Mouse (Mus musculus) brain, embryonic 14.5 days (tissue): Measurements from ENCODE around the gene Zfp746. TPM values are rescaled to one million over a fixed set of nuclear protein-coding genes. Genes with fewer than 3 reads are reported as not detected.

Experiments
- DNase-seq: peaks from one replicate; pipeline ENCODE4 v3.0.0-alpha.2; 2011; ENCODE audit warnings: low read depth
- CTCF ChIP-seq: fragments of 200-500 bp; IDR thresholded peaks from 2 replicates; pipeline ENCODE4 v1.5.1; 2012; ENCODE audit warnings: inconsistent platforms, mild to moderate bottlenecking, moderate library complexity, borderline replicate concordance; ENCODE audit not compliant: insufficient read depth, insufficient read length; ENCODE audit errors: extremely low read depth
- POLR2A ChIP-seq: fragments of 200-500 bp; IDR thresholded peaks from 2 replicates; pipeline ENCODE4 v1.6.1; 2012; ENCODE audit warnings: mild to moderate bottlenecking, inconsistent platforms, borderline replicate concordance; ENCODE audit not compliant: poor library complexity, insufficient read depth, insufficient read length, severe bottlenecking; ENCODE audit errors: extremely low read depth
- polyA plus RNA-seq: library from polyadenylated mRNA; depleted of rRNA; stranded (reverse); fragments of >200 nt; gene quantifications from 2 replicates; pipeline ENCODE4 v1.2.3, GENCODE M21; 2012; rRNA removed

Zfp746 gene
- polyA plus RNA-seq, 1 experiment = 38.8 TPM

GRCm38 (mm10) chr6:48025905-48026660, 60.3 kb downstream of the Zfp746 start:
- TF ChIP-seq CTCF (peak; percentile 10; the same call in 1 of the 2 replicates), POLR2A (no peak)
- no peak for DNase-seq

DNA sequence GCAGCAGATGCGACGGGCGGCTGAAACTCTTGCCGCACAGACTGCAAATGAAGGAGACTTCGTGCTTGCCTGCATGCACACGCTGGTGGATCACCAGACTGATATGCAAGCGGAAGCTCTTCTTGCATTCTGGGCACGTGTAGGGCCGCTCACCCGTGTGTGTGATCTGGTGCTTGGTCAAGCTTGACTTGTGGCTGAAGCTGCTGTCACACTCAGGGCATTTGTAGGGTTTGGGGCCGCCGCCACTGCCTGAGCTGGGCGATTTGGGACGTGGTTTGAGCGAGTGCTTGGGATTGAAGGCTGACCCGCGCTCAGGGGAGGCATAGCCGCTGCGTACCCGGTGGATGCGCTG, 61.4 kb downstream of the Zfp746 start:
- no peak for DNase-seq
- TF ChIP-seq CTCF (no peak), POLR2A (no peak)

DNA sequence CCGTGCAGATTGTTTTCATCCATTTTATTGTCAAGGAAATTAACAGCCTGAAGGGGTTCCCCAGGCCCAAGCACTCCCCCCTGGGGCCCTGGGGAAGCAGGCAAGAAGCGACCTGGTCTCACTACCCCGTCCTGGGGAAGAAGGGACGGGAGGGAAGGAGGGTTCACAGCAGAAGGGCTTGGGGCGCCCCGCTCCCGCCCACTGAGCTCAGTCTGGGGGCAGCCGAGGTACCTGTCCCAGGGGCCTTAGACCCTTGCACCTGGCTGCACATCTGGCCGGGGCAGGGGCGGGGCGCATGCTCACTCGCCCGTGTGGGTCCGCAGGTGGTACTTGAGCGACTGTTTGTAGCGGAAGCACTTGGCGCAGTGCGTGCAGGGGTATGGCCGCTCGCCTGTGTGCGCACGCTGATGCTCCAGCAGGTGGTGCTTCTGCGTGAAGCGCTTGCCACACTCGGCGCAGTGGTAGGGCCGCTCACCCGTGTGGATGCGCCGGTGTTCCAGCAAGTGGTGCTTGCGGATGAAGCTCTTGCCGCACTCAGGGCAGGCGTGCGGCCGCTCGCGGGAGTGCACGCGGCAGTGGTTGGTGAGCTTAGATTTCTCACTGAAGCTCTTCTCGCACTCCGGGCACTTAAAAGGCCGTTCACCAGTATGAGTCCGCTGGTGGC, 61.9 kb downstream of the Zfp746 start:
- peak; percentile 50 for DNase-seq
- TF ChIP-seq POLR2A (no peak), CTCF (no peak)

DNA sequence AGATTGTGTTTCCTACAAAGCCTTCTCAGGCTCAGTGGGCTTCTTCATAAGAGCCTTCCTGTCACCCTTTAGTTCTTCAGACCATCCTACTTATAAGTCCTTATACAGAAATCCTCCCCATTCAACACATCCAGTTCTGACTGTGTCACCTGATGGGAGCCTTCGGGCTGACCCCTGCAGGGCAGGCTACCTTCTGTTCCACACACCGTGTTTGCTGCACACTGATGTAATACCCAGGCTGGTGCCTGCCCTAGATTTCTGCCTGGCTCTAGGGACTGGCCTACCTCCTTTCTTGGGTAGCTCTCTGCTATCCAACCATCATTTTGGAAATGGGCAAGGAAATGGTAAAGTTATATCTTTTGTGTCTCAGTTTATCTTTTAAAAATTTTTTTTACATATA, 63.7 kb downstream of the Zfp746 start:
- no peak for DNase-seq
- no peak for TF ChIP-seq CTCF
- TF ChIP-seq POLR2A = no peak

DNA sequence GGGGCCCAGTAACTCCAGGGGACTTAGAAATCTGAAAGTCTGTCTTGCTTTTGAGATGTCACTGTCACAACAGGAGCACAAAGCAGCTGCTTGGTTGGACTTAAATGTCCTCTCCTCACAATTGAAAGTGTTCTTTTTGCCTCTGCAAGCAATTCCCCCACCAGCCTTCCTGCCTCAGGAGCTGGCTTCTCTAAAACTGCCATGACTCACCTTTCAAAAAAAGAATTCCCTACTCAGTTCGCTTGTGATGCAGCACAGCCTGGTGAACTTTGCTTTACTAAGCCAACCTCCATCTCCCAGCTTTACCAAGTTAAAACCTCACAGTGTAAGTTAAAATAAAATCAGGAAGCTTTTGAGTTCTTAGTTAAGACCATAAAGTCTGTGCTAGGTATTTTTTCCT, 64.7 kb downstream of the Zfp746 start:
- no peak for TF ChIP-seq POLR2A
- no peak for TF ChIP-seq CTCF
- no peak for DNase-seq

DNA sequence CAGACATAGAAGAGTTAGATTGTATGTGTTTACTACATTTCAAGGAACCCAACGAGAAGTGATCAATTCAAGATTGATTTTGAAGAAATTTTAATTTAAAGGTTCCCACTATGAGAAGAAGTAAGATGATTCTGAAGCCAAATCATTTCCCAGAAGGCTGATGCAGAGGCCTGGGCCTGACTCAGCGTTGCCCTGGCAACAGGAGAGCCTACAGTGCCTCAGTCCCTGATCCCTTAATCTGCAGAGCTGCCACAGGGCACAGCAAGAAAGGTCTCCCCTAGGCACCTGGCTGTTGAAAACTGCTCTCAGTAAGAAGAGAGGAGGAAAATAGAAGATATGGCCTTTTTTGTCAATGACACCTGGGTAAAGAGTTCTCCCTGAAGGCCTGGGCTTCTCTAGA, 66.4 kb downstream of the Zfp746 start:
- TF ChIP-seq CTCF = no peak
- TF ChIP-seq POLR2A = no peak
- peak; percentile 58 for DNase-seq

DNA sequence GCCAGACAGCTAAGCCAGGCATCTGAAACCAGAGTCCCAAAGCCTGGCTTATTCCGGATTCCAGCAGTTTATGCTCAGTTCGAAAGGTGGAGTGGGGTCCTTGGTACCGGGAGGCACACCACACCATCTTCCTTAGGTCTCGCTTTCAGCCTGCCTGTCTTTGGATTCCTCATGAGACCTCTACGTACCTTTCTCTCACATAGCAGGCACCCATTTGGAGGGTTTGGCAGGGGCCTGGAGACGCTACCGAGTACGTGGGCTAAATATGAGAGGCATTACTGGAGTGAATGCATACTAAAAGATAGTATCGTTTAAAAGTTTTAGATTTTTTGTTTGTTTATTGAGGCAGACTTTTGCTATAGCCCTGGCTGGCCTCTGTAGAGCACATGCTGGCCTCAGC, 69.6 kb downstream of the Zfp746 start:
- TF ChIP-seq CTCF (no peak), POLR2A (no peak)
- DNase-seq = no peak

- TF ChIP-seq POLR2A (no peak), CTCF (peak; percentile 87)
- peak; percentile 91 for DNase-seq
Observed at GRCm38 (mm10) chr6:48016090-48016521, 70.3 kb downstream of the Zfp746 start.

Other genes starting within 250 kb of the Zfp746 start
- gene Zfp282, start 209.4 kb downstream of the Zfp746 start, polyA plus RNA-seq = 26.1 and 29.8 TPM in 2 replicates
- gene Zfp212, start 166.1 kb downstream of the Zfp746 start, polyA plus RNA-seq = 19.8 and 22.3 TPM in 2 replicates
- gene Zfp956, start 133.2 kb downstream of the Zfp746 start, polyA plus RNA-seq = 26.3 and 34.0 TPM in 2 replicates
- gene Zfp777, start 37.7 kb downstream of the Zfp746 start, polyA plus RNA-seq = 13.7 and 24.4 TPM in 2 replicates